Mouse (Mus musculus) MEL (cell line): ENCODE results near the gene Dnajb5.

ENCODE experiments used
- CHD1 ChIP-seq: IDR thresholded peaks from 2 replicates; pipeline ENCODE4 v1.6.1; 2012; ENCODE audit warnings: low read depth, mild to moderate bottlenecking, inconsistent platforms, low read length, improper control_type of control experiment
- CTCF ChIP-seq, 3 experiments: IDR thresholded peaks in 2 of 3; conservative IDR thresholded peaks in 1 of 3; 2 replicates each; pipeline ENCODE4 v1.5.1; 2011 to 2012; ENCODE audit warnings: low read length in 3 of 3, low read depth in 2 of 3, mild to moderate bottlenecking in 2 of 3, improper control_type of control experiment in 1 of 3, inconsistent platforms in 1 of 3, mixed read lengths in 1 of 3, moderate library complexity in 1 of 3; ENCODE audit not compliant: control insufficient read depth in 1 of 3, insufficient read depth in 1 of 3, poor library complexity in 1 of 3, severe bottlenecking in 1 of 3
- MAX ChIP-seq: IDR thresholded peaks from 2 replicates; pipeline ENCODE4 v1.6.1; 2011; ENCODE audit warnings: low read length, improper control_type of control experiment
- POLR2A ChIP-seq, 2 experiments: IDR thresholded peaks; 2 replicates each; pipeline ENCODE4 v1.6.1; 2011 to 2012; ENCODE audit warnings: low read length in 2 of 2, mild to moderate bottlenecking in 2 of 2, control low read depth in 1 of 2, improper control_type of control experiment in 1 of 2, low read depth in 1 of 2, moderate library complexity in 1 of 2; ENCODE audit not compliant: control insufficient read depth in 1 of 2, insufficient read depth in 1 of 2, poor library complexity in 1 of 2

GRCm38 (mm10) chr4:42950065-42950558, 498 bp downstream of the Dnajb5 start:
- no peak for TF ChIP-seq MAX
- TF ChIP-seq CTCF (IDR thresholded peaks at IDR 0.05 in 2 of 3, conservative IDR thresholded peaks at IDR 0.05 in 1 of 3; ENCODE audit: control insufficient read depth in 1 of 3, insufficient read depth in 1 of 3, low read depth in 2 of 3, low read length in 3 of 3, poor library complexity in 1 of 3, severe bottlenecking in 1 of 3) = no peak
- TF ChIP-seq POLR2A (IDR thresholded peaks at IDR 0.05; ENCODE audit: control insufficient read depth in 1 of 2, insufficient read depth in 1 of 2, low read depth in 1 of 2, low read length in 2 of 2, poor library complexity in 1 of 2) = peak in 1 of 2 experiments; percentile 5; a peak in 1 of 4 replicates
- no peak for TF ChIP-seq CHD1
